Mouse (Mus musculus) cerebellum, postnatal 36 days (tissue): ENCODE measurements around the gene Ranbp10.

Source experiments
- DNase-seq, 2 experiments: peaks; one replicate each; pipeline ENCODE4 v3.0.0; 2021 to 2022; ENCODE audit warnings: mixed read lengths in 2 of 2

The Ranbp10 gene

GRCm38 (mm10) chr8:105780298-105780697 lies 46.9 kb downstream of the Ranbp10 start:
- DNase-seq: no peak

GRCm38 (mm10) chr8:105777833-105778232 lies 49.3 kb downstream of the Ranbp10 start:
- no peak for DNase-seq

- no peak for DNase-seq
Measured at GRCm38 (mm10) chr8:105774498-105774897, 52.7 kb downstream of the Ranbp10 start.

GRCm38 (mm10) chr8:105773441-105773861 lies 53.7 kb downstream of the Ranbp10 start:
- peak; percentile 47 to 54 for DNase-seq

GRCm38 (mm10) chr8:105771398-105772175 lies 55.6 kb downstream of the Ranbp10 start:
- DNase-seq: no peak

GRCm38 (mm10) chr8:105770609-105771008 lies 56.5 kb downstream of the Ranbp10 start:
- DNase-seq: no peak

GRCm38 (mm10) chr8:105768485-105769257 lies 58.5 kb downstream of the Ranbp10 start:
- no peak for DNase-seq

- DNase-seq: peak; percentile 96 to 98
Measured at GRCm38 (mm10) chr8:105758277-105759108, 68.7 kb downstream of the Ranbp10 start, which contains the start of gene Gfod2. TSS of gene Gfod2 (minus strand) at chr8:105758664.

GRCm38 (mm10) chr8:105757796-105758276 lies 69.3 kb downstream of the Ranbp10 start:
- DNase-seq: no peak

GRCm38 (mm10) chr8:105754688-105755087 lies 72.5 kb downstream of the Ranbp10 start:
- no peak for DNase-seq

GRCm38 (mm10) chr8:105753916-105754315 lies 73.2 kb downstream of the Ranbp10 start:
- DNase-seq: no peak

- peak; percentile 60 to 69 for DNase-seq
Measured at GRCm38 (mm10) chr8:105750606-105751005, 76.5 kb downstream of the Ranbp10 start.

- DNase-seq: no peak
Measured at GRCm38 (mm10) chr8:105743301-105743700, 83.8 kb downstream of the Ranbp10 start.

GRCm38 (mm10) chr8:105739216-105739615 lies 87.9 kb downstream of the Ranbp10 start:
- no peak for DNase-seq

- no peak for DNase-seq
Measured at GRCm38 (mm10) chr8:105732186-105732585, 95.0 kb downstream of the Ranbp10 start.

GRCm38 (mm10) chr8:105727397-105728124 lies 99.6 kb downstream of the Ranbp10 start:
- DNase-seq: no peak

GRCm38 (mm10) chr8:105725726-105726125 lies 101.4 kb downstream of the Ranbp10 start:
- DNase-seq: no peak

GRCm38 (mm10) chr8:105722861-105723260 lies 104.3 kb downstream of the Ranbp10 start:
- DNase-seq: peak in 1 of 2 experiments; percentile 13

GRCm38 (mm10) chr8:105719637-105720036 lies 107.5 kb downstream of the Ranbp10 start:
- no peak for DNase-seq
